Mouse (Mus musculus): Measurements from ENCODE around the gene Ralgapa2. TPM values are rescaled to one million over a fixed set of nuclear protein-coding genes. Genes with fewer than 3 reads are reported as not detected.

Ralgapa2 gene
- polyA plus RNA-seq, 1 experiment from 2014 or later = 8.7 TPM

- no peak overlapping the region for H3K27ac ChIP-seq (ENCODE audit: low read depth)
- no peaks in the 10 kb centered on the region for H3K9me3 ChIP-seq (ENCODE audit: low read depth, low read length)
- no peaks in the 10 kb centered on the region for H3K27me3 ChIP-seq (ENCODE audit: insufficient read depth, low read length)
- TF ChIP-seq CTCF (IDR thresholded peaks at IDR 0.05; ENCODE audit: low read depth) = no peak
- DNase-seq (no peak), ATAC-seq (ENCODE audit: insufficient read depth) (no peak)
- no peaks in the 10 kb centered on the region for H3K36me3 ChIP-seq (ENCODE audit: insufficient read depth)
- no peak overlapping the region for H3K4me2 ChIP-seq
- H3K9ac ChIP-seq = no peak overlapping the region
- H3K4me3 ChIP-seq (ENCODE audit: low read depth, low read length) = no peak overlapping the region
- no peaks in the 10 kb centered on the region for H3K4me1 ChIP-seq (ENCODE audit: insufficient read depth)
These were observed 249.2 kb downstream of the Ralgapa2 start for GRCm38 (mm10) chr2:146262966-146263365.

- ATAC-seq (ENCODE audit: insufficient read depth) = peak; percentile 56; the same call in 1 of the 2 replicates
- WGBS = 39% methylated on average over 10 of the region's 10 CpGs
- no peaks in the 10 kb centered on the region for H3K9me3 ChIP-seq (ENCODE audit: low read depth, low read length)
- no peak overlapping the region for H3K4me2 ChIP-seq
- DNase-seq = no peak
- no peak for TF ChIP-seq CTCF (IDR thresholded peaks at IDR 0.05; ENCODE audit: low read depth)
- no peak overlapping the region for H3K27ac ChIP-seq (ENCODE audit: low read depth)
- H3K36me3 ChIP-seq (ENCODE audit: insufficient read depth) = no peaks in the 10 kb centered on the region
- no peak overlapping the region for H3K9ac ChIP-seq
- H3K27me3 ChIP-seq (ENCODE audit: insufficient read depth, low read length) = no peaks in the 10 kb centered on the region
- H3K4me3 ChIP-seq (ENCODE audit: low read depth, low read length) = no peak overlapping the region
- no peaks in the 10 kb centered on the region for H3K4me1 ChIP-seq (ENCODE audit: insufficient read depth)
These were observed 249.9 kb downstream of the Ralgapa2 start for GRCm38 (mm10) chr2:146262215-146262614.

- ATAC-seq (ENCODE audit: insufficient read depth) (no peak), DNase-seq (no peak)
- Histone ChIP-seq H3K4me3 (ENCODE audit: low read depth, low read length) (no peak overlapping the region), H3K4me1 (ENCODE audit: insufficient read depth) (no peaks in the 10 kb centered on the region), H3K9ac (no peak overlapping the region), H3K36me3 (ENCODE audit: insufficient read depth) (no peaks in the 10 kb centered on the region), H3K4me2 (no peak overlapping the region), H3K27me3 (ENCODE audit: insufficient read depth, low read length) (no peaks in the 10 kb centered on the region), H3K9me3 (ENCODE audit: low read depth, low read length) (no peaks in the 10 kb centered on the region), H3K27ac (ENCODE audit: low read depth) (no peak overlapping the region)
- WGBS = 80% methylated on average over 4 of the region's 4 CpGs
- no peak for TF ChIP-seq CTCF (IDR thresholded peaks at IDR 0.05; ENCODE audit: low read depth)
These were observed 251.0 kb downstream of the Ralgapa2 start for GRCm38 (mm10) chr2:146261146-146261545.

GRCm38 (mm10) chr2:146259787-146260560 is 252.2 kb downstream of the Ralgapa2 start:
- Histone ChIP-seq H3K4me2 (no peak overlapping the region), H3K36me3 (ENCODE audit: insufficient read depth) (no peaks in the 10 kb centered on the region), H3K9ac (no peak overlapping the region), H3K9me3 (ENCODE audit: low read depth, low read length) (no peaks in the 10 kb centered on the region), H3K4me3 (ENCODE audit: low read depth, low read length) (no peak overlapping the region), H3K27ac (ENCODE audit: low read depth) (no peak overlapping the region), H3K27me3 (ENCODE audit: insufficient read depth, low read length) (no peaks in the 10 kb centered on the region), H3K4me1 (ENCODE audit: insufficient read depth) (no peaks in the 10 kb centered on the region)
- WGBS = 46% methylated on average over 18 of the region's 18 CpGs
- DNase-seq (no peak), ATAC-seq (ENCODE audit: insufficient read depth) (no peak)
- no peak for TF ChIP-seq CTCF (IDR thresholded peaks at IDR 0.05; ENCODE audit: low read depth)

DNA sequence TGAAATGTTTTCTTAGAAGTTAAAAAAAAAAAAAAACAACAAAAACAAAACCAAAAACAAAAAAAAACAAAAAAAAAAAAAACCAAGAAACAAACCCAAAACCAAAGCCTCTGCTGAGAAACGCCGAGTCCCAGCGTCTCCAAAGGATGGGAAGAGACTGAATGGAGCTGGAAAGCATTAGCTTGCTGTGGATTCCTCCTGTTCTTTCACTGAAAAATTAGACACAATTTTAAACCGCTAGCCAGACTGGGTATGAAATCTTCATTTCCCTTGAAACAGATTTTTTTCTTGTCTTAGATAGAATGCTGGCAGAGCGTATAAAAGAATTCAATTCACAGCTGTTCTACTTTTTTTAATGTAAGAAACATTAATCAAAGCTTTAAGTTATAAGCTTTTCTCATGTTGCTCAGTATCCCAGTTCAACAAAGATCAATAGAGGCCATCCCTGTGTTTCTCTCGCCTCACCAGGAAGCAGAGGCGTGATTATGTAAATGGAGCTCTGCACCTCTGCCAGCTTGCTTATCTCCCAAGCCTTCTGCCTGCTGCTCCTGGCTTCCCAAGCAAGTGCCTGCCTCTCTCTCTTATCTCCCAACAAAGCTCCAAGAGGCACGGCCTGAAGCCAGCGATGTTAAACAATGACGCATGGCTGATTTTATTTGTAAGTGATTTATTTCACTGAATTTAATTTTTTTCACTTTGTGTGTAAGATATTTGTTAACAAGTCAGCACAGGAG is 253.2 kb downstream of the Ralgapa2 start:
- no peak overlapping the region for H3K4me2 ChIP-seq
- ATAC-seq (ENCODE audit: insufficient read depth) (0 out of 2 replicates have a peak, but pooled peaks have one; percentile 14), DNase-seq (no peak)

DNA sequence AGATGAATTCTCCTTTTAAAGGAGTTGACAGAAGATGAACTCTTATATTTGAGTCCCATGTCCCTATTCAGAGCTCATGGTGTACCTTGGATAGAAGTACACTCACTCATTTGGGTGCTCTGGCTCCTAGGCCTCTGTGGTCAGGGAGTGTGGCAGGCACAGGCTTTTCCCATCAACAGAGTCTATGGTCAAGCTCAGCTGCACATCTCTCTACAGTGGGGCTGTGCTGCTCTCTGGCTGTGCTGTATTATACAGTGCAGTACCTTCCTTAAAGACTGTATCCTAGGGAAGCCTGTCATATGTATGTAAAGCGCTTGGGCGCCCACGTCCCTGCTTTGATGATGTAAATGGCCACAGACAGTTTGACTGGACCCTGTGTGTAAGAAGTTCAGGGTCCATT is 254.5 kb downstream of the Ralgapa2 start:
- Histone ChIP-seq H3K4me3 (ENCODE audit: low read depth, low read length) (no peak overlapping the region), H3K27ac (ENCODE audit: low read depth) (no peak overlapping the region), H3K36me3 (ENCODE audit: insufficient read depth) (no peaks in the 10 kb centered on the region), H3K9ac (no peak overlapping the region), H3K4me2 (no peak overlapping the region), H3K9me3 (ENCODE audit: low read depth, low read length) (no peaks in the 10 kb centered on the region), H3K4me1 (ENCODE audit: insufficient read depth) (no peaks in the 10 kb centered on the region), H3K27me3 (ENCODE audit: insufficient read depth, low read length) (no peaks in the 10 kb centered on the region)
- no peak for DNase-seq
- no peak for ATAC-seq (ENCODE audit: insufficient read depth)
- WGBS = 78% methylated on average over 3 of the region's 3 CpGs
- TF ChIP-seq CTCF (IDR thresholded peaks at IDR 0.05; ENCODE audit: low read depth) = no peak

More for the DNA sequence above, 253.2 kb downstream of the Ralgapa2 start:
- Histone ChIP-seq H3K9me3 (ENCODE audit: low read depth, low read length) (no peaks in the 10 kb centered on the region), H3K27me3 (ENCODE audit: insufficient read depth, low read length) (no peaks in the 10 kb centered on the region), H3K36me3 (ENCODE audit: insufficient read depth) (no peaks in the 10 kb centered on the region), H3K9ac (no peak overlapping the region), H3K27ac (ENCODE audit: low read depth) (no peak overlapping the region), H3K4me1 (ENCODE audit: insufficient read depth) (no peaks in the 10 kb centered on the region), H3K4me3 (ENCODE audit: low read depth, low read length) (no peak overlapping the region)
- TF ChIP-seq CTCF (IDR thresholded peaks at IDR 0.05; ENCODE audit: low read depth) = no peak
- WGBS = 32% methylated on average over 10 of the region's 10 CpGs

- H3K9ac ChIP-seq = no peak overlapping the region
- no peaks in the 10 kb centered on the region for H3K9me3 ChIP-seq (ENCODE audit: low read depth, low read length)
- peak; percentile 30 for DNase-seq
- no peaks in the 10 kb centered on the region for H3K4me1 ChIP-seq (ENCODE audit: insufficient read depth)
- H3K27ac ChIP-seq (ENCODE audit: low read depth) = no peak overlapping the region
- H3K27me3 ChIP-seq (ENCODE audit: insufficient read depth, low read length) = no peaks in the 10 kb centered on the region
- ATAC-seq (ENCODE audit: insufficient read depth) = peak; percentile 65; the same call in 1 of the 2 replicates
- no peak overlapping the region for H3K4me3 ChIP-seq (ENCODE audit: low read depth, low read length)
- no peak overlapping the region for H3K4me2 ChIP-seq
- H3K36me3 ChIP-seq (ENCODE audit: insufficient read depth) = no peaks in the 10 kb centered on the region
- no peak for TF ChIP-seq CTCF (IDR thresholded peaks at IDR 0.05; ENCODE audit: low read depth)
- WGBS = 22% methylated on average over 3 of the region's 3 CpGs
These were observed 255.1 kb downstream of the Ralgapa2 start for GRCm38 (mm10) chr2:146257037-146257436.
